16 mouse cellular contexts compared by ENCODE assay signal in genomic region chr15:10633381-10633780, GRCm38 (mm10).
DNase-seq lines count a peak whose midpoint lies in the region; ATAC-seq and TF ChIP-seq lines count a peak whose summit lies in the region.
"Had no signal": no experiment of that assay in that cellular context is flagged by ENCODE, and none has a peak within 500 bp of the region (broad histone marks: within the 10 kb centered on the region; RNA-seq: fewer than 3 reads in every experiment).

No protein-coding gene starts in this region.

- peaks cover 58% of the 10 kb centered on the region for H3K4me1 ChIP-seq in embryonic facial prominence, embryonic 12.5 days
- H3K4me1 ChIP-seq in kidney, postnatal 0 days (replicated peaks; ENCODE audit: insufficient read depth, low read length) = peaks cover 19% of the 10 kb centered on the region
- H3K4me1 ChIP-seq in liver, adult 2 months (ENCODE audit: control insufficient read depth, insufficient read depth, low read length) = peaks cover 24% of the 10 kb centered on the region
- no peaks in the 10 kb centered on the region for H3K4me1 ChIP-seq in intestine, postnatal 0 days (replicated peaks; ENCODE audit: control insufficient read depth, insufficient read depth, low read length)
- H3K4me1 ChIP-seq in midbrain, embryonic 16.5 days (ENCODE audit: control insufficient read depth, insufficient read depth, low read length) = no peaks in the 10 kb centered on the region

- DNase-seq in ZHBTc4 (ENCODE audit: low read depth, low spot score) = peak; percentile 69
- DNase-seq in kidney, postnatal 0 days (ENCODE audit: low spot score) = no peak
- DNase-seq in liver, adult 2 months (ENCODE audit: extremely low read depth, low read depth, low spot score) = peak; percentile 100
- no peak for DNase-seq in thymus, postnatal 0 days (ENCODE audit: low spot score)
- no peak for DNase-seq in thymus, postnatal 10 days (ENCODE audit: low spot score in 2 of 2)
- DNase-seq: adrenal gland, postnatal 14 days; cerebellum, postnatal 36 days; heart, postnatal 10 days; lung, postnatal 10 days; midbrain, embryonic 14.5 days; retina, postnatal 1 day had no signal

- H3K79me2 ChIP-seq in liver, adult 2 months (ENCODE audit: control insufficient read depth, insufficient read depth, low read length) = peaks cover 10% of the 10 kb centered on the region; the same call in 1 of the 2 replicates

- no peak for ATAC-seq in embryonic facial prominence, embryonic 12.5 days (ENCODE audit: insufficient number of reproducible peaks, insufficient read depth, low FRiP score, low TSS enrichment)
- peak; percentile 84 for ATAC-seq in kidney, postnatal 0 days (replicated peaks; ENCODE audit: low FRiP score, low read depth)
- no peak for ATAC-seq in intestine, postnatal 0 days
- ATAC-seq in midbrain, embryonic 16.5 days = no peak

- TF ChIP-seq CTCF in kidney, postnatal 0 days (IDR thresholded peaks at IDR 0.05; ENCODE audit: low read depth) = no peak
- no peak for TF ChIP-seq CTCF in liver, adult 2 months (IDR thresholded peaks at IDR 0.05; ENCODE audit: low read depth, low read length)
- TF ChIP-seq CTCF in intestine, postnatal 0 days (IDR thresholded peaks at IDR 0.05; ENCODE audit: low read depth) = no peak

- 49% methylated on average over 4 of the region's 4 CpGs for WGBS in embryonic facial prominence, embryonic 12.5 days
- 71% methylated on average over 4 of the region's 4 CpGs for WGBS in kidney, postnatal 0 days
- 12% methylated on average over 4 of the region's 4 CpGs for WGBS in liver, adult 2 months
- 58% methylated on average over 4 of the region's 4 CpGs for WGBS in intestine, postnatal 0 days
- WGBS in midbrain, embryonic 16.5 days = 88% methylated on average over 4 of the region's 4 CpGs

- peak overlapping the region; percentile 91 for H3K27ac ChIP-seq in embryonic facial prominence, embryonic 12.5 days
- peak overlapping the region; percentile 79; the same call in 1 of the 2 replicates for H3K27ac ChIP-seq in kidney, postnatal 0 days
- H3K27ac ChIP-seq in liver, adult 2 months (replicated peaks; ENCODE audit: insufficient read depth, low read depth, low read length) = peak overlapping the region; percentile 70
- H3K27ac ChIP-seq in intestine, postnatal 0 days (ENCODE audit: low read depth, low read length) = no peak overlapping the region
- no peak overlapping the region for H3K27ac ChIP-seq in midbrain, embryonic 16.5 days (ENCODE audit: low read length)
- H3K27ac ChIP-seq: neural tube, embryonic 12.5 days had no signal

- no peak overlapping the region for H3K4me3 ChIP-seq in embryonic facial prominence, embryonic 12.5 days
- no peak overlapping the region for H3K4me3 ChIP-seq in kidney, postnatal 0 days (replicated peaks; ENCODE audit: low read depth, low read length)
- 0 out of 2 replicates have a peak overlapping the region, but pooled peaks have one; percentile 8 for H3K4me3 ChIP-seq in liver, adult 2 months (ENCODE audit: insufficient read depth, low read depth, low read length)
- H3K4me3 ChIP-seq in intestine, postnatal 0 days (ENCODE audit: low read depth, low read length) = no peak overlapping the region
- H3K4me3 ChIP-seq in midbrain, embryonic 16.5 days (ENCODE audit: low read depth, low read length) = no peak overlapping the region
- H3K4me3 ChIP-seq: erythroblast, embryonic 14.5 days; neural tube, embryonic 12.5 days had no signal

- H3K9me3 ChIP-seq in embryonic facial prominence, embryonic 12.5 days = no peaks in the 10 kb centered on the region
- H3K9me3 ChIP-seq in kidney, postnatal 0 days (replicated peaks; ENCODE audit: low read length) = no peaks in the 10 kb centered on the region
- H3K9me3 ChIP-seq in intestine, postnatal 0 days (ENCODE audit: control insufficient read depth) = no peaks in the 10 kb centered on the region
- no peaks in the 10 kb centered on the region for H3K9me3 ChIP-seq in midbrain, embryonic 16.5 days (replicated peaks; ENCODE audit: control insufficient read depth, low read length, poor library complexity, severe bottlenecking)
- H3K9me3 ChIP-seq: neural tube, embryonic 12.5 days had no signal

- no peak for TF ChIP-seq POLR2A in liver, adult 2 months (IDR thresholded peaks at IDR 0.05; ENCODE audit: extremely low read depth, insufficient read depth, low read length)

- H3K27me3 ChIP-seq in embryonic facial prominence, embryonic 12.5 days = no peaks in the 10 kb centered on the region
- no peaks in the 10 kb centered on the region for H3K27me3 ChIP-seq in kidney, postnatal 0 days (ENCODE audit: insufficient read depth, low read length)
- H3K27me3 ChIP-seq in liver, adult 2 months (ENCODE audit: control insufficient read depth, insufficient read depth, low read length) = no peaks in the 10 kb centered on the region
- no peaks in the 10 kb centered on the region for H3K27me3 ChIP-seq in intestine, postnatal 0 days (replicated peaks; ENCODE audit: control insufficient read depth, insufficient read depth, low read length)
- H3K27me3 ChIP-seq in midbrain, embryonic 16.5 days (ENCODE audit: control insufficient read depth, insufficient read depth, low read depth, low read length) = no peaks in the 10 kb centered on the region
- H3K27me3 ChIP-seq: neural tube, embryonic 12.5 days had no signal

- peaks cover 10% of the 10 kb centered on the region for H3K36me3 ChIP-seq in embryonic facial prominence, embryonic 12.5 days
- no peaks in the 10 kb centered on the region; the same call in 1 of the 2 replicates for H3K36me3 ChIP-seq in kidney, postnatal 0 days (ENCODE audit: insufficient read depth, low read length)
- H3K36me3 ChIP-seq in liver, adult 2 months (ENCODE audit: control insufficient read depth, insufficient read depth, low read length) = no peaks in the 10 kb centered on the region
- H3K36me3 ChIP-seq in intestine, postnatal 0 days (ENCODE audit: control insufficient read depth, insufficient read depth) = no peaks in the 10 kb centered on the region
- H3K36me3 ChIP-seq in midbrain, embryonic 16.5 days (ENCODE audit: control insufficient read depth, insufficient read depth, low read length) = no peaks in the 10 kb centered on the region

- H3K9ac ChIP-seq in embryonic facial prominence, embryonic 12.5 days = no peak overlapping the region
- no peak overlapping the region for H3K9ac ChIP-seq in kidney, postnatal 0 days (ENCODE audit: low read depth, low read length)
- H3K9ac ChIP-seq in liver, adult 2 months (ENCODE audit: low read depth, low read length) = no peak overlapping the region
- no peak overlapping the region for H3K9ac ChIP-seq in intestine, postnatal 0 days (ENCODE audit: low read depth, low read length)
- no peak overlapping the region for H3K9ac ChIP-seq in midbrain, embryonic 16.5 days (ENCODE audit: low read depth, low read length)
- H3K9ac ChIP-seq: neural tube, embryonic 12.5 days had no signal

- H3K4me2 ChIP-seq in embryonic facial prominence, embryonic 12.5 days (replicated peaks) = no peak overlapping the region
- H3K4me2 ChIP-seq in kidney, postnatal 0 days (ENCODE audit: low read length) = no peak overlapping the region
- H3K4me2 ChIP-seq in intestine, postnatal 0 days (replicated peaks; ENCODE audit: low read depth) = no peak overlapping the region
- no peak overlapping the region for H3K4me2 ChIP-seq in midbrain, embryonic 16.5 days (ENCODE audit: low read length)
- H3K4me2 ChIP-seq: neural tube, embryonic 12.5 days had no signal

Comparison
In these comparisons a context has a peak if more than half of its experiments do, and no peak if none do; other contexts are left out.
1. DNase-seq: peak in ZHBTc4 (single experiment) and liver, adult 2 months (single experiment); none in kidney, postnatal 0 days (single experiment), thymus, postnatal 0 days (single experiment) and thymus, postnatal 10 days (0 of 2).
2. H3K27ac ChIP-seq: peak in embryonic facial prominence, embryonic 12.5 days (single experiment), kidney, postnatal 0 days (single experiment) and liver, adult 2 months (single experiment); none in intestine, postnatal 0 days (single experiment) and midbrain, embryonic 16.5 days (single experiment).